Mouse (Mus musculus): Measurements from ENCODE around the gene Cryba2. TPM values are rescaled to one million over a fixed set of nuclear protein-coding genes. Genes with fewer than 3 reads are reported as not detected.
A peak's percentile ranks its signal among the peaks of the same experiment; 100 is the strongest.

The Cryba2 gene
- polyA plus RNA-seq, 1 experiment from 2014 or later, result not detected

GRCm38 (mm10) chr1:74926721-74927120, 33.8 kb upstream of the Cryba2 start:
- no peaks in the 10 kb centered on the region for H3K4me1 ChIP-seq (ENCODE audit: insufficient read depth)
- ATAC-seq (ENCODE audit: insufficient read depth) (no peak), DNase-seq (peak; percentile 61)
- no peaks in the 10 kb centered on the region for H3K9me3 ChIP-seq (ENCODE audit: low read depth, low read length)
- H3K36me3 ChIP-seq (ENCODE audit: insufficient read depth), result no peaks in the 10 kb centered on the region
- H3K27ac ChIP-seq (ENCODE audit: low read depth), result no peak overlapping the region
- no peak overlapping the region for H3K4me2 ChIP-seq
- peak; percentile 95 for TF ChIP-seq CTCF (IDR thresholded peaks at IDR 0.05; ENCODE audit: low read depth)
- H3K27me3 ChIP-seq (ENCODE audit: insufficient read depth, low read length), result peaks cover 3% of the 10 kb centered on the region; the same call in 1 of the 2 replicates
- H3K4me3 ChIP-seq (ENCODE audit: low read depth, low read length), result no peak overlapping the region
- WGBS, result 35% methylated on average over 6 of the region's 6 CpGs
- no peak overlapping the region for H3K9ac ChIP-seq

DNA sequence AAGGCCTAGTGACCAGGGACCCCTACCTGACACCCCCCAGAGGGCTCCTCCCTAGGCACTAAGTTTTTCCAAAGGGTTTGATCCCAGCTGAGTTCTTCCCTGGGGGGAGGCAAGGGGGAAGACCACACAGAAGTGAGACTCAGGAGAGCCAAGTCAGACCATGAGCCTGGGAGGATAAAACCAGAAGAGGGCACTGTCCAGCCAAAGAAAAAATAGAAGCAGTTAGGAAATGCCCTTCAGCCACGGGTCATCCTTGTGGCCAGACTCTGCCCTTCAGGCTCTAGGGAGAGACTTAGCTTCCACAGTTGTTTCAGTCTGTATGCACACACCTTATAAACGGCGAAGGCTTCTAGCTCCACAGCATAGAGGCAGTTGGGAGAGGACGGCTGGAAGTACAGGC, 31.5 kb upstream of the Cryba2 start:
- no peak overlapping the region for H3K27ac ChIP-seq (ENCODE audit: low read depth)
- 0 out of 2 replicates have a peak, but pooled peaks have one; percentile 4 for TF ChIP-seq CTCF (IDR thresholded peaks at IDR 0.05; ENCODE audit: low read depth)
- no peak for ATAC-seq (ENCODE audit: insufficient read depth)

GRCm38 (mm10) chr1:74915706-74916105, 22.8 kb upstream of the Cryba2 start:
- H3K27ac ChIP-seq (ENCODE audit: low read depth), result no peak overlapping the region
- H3K4me2 ChIP-seq, result no peak overlapping the region
- DNase-seq (no peak), ATAC-seq (ENCODE audit: insufficient read depth) (no peak)
- no peaks in the 10 kb centered on the region for H3K9me3 ChIP-seq (ENCODE audit: low read depth, low read length)
- TF ChIP-seq CTCF (IDR thresholded peaks at IDR 0.05; ENCODE audit: low read depth), result peak; percentile 48
- H3K4me3 ChIP-seq (ENCODE audit: low read depth, low read length), result no peak overlapping the region
- 26% methylated on average over 13 of the region's 13 CpGs for WGBS
- H3K4me1 ChIP-seq (ENCODE audit: insufficient read depth), result no peaks in the 10 kb centered on the region
- no peaks in the 10 kb centered on the region for H3K27me3 ChIP-seq (ENCODE audit: insufficient read depth, low read length)
- H3K9ac ChIP-seq, result no peak overlapping the region
- no peaks in the 10 kb centered on the region for H3K36me3 ChIP-seq (ENCODE audit: insufficient read depth)

More for the DNA sequence above, 31.5 kb upstream of the Cryba2 start:
- 61% methylated on average over 4 of the region's 4 CpGs for WGBS
- Histone ChIP-seq H3K27me3 (ENCODE audit: insufficient read depth, low read length) (peaks cover 3% of the 10 kb centered on the region; the same call in 1 of the 2 replicates), H3K9me3 (ENCODE audit: low read depth, low read length) (no peaks in the 10 kb centered on the region), H3K4me3 (ENCODE audit: low read depth, low read length) (no peak overlapping the region), H3K4me2 (no peak overlapping the region), H3K36me3 (ENCODE audit: insufficient read depth) (no peaks in the 10 kb centered on the region), H3K9ac (no peak overlapping the region), H3K4me1 (ENCODE audit: insufficient read depth) (no peaks in the 10 kb centered on the region)
- no peak for DNase-seq

- H3K27me3 ChIP-seq (ENCODE audit: insufficient read depth, low read length), result peaks cover 59% of the 10 kb centered on the region
These were observed 9.2 kb upstream of the Cryba2 start for GRCm38 (mm10) chr1:74902191-74902590.

DNA sequence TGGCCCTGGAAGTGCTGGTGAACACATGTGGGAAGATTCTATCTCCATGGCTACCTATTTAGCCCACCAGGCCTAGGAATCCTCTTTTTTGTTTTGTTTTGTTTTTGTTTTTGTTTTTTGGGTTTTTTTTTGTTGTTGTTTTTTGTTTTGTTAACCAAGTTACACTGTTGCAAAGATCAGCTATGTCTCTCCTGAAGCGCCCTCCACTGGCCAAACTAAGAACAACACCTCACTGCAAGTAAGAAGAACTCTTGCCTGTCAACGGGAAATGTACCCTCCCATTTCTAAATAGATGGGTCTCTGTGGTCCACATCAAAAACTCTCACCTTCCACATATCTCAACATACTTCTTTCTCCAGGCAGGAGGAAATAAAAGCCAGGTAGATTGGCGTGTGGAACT, 8.7 kb upstream of the Cryba2 start:
- no peak for ATAC-seq (ENCODE audit: insufficient read depth)
- Histone ChIP-seq H3K9ac (no peak overlapping the region), H3K27me3 (ENCODE audit: insufficient read depth, low read length) (peaks cover 64% of the 10 kb centered on the region), H3K4me3 (ENCODE audit: low read depth, low read length) (no peak overlapping the region), H3K4me2 (no peak overlapping the region), H3K9me3 (ENCODE audit: low read depth, low read length) (no peaks in the 10 kb centered on the region), H3K27ac (ENCODE audit: low read depth) (no peak overlapping the region), H3K4me1 (ENCODE audit: insufficient read depth) (0 out of 2 replicates have a peak, but pooled peaks cover 4% of the 10 kb centered on the region), H3K36me3 (ENCODE audit: insufficient read depth) (no peaks in the 10 kb centered on the region)
- peak; percentile 71 for DNase-seq
- 7% methylated on average over 3 of the region's 3 CpGs for WGBS
- TF ChIP-seq CTCF (IDR thresholded peaks at IDR 0.05; ENCODE audit: low read depth), result peak; percentile 57

More at GRCm38 (mm10) chr1:74902191-74902590, 9.2 kb upstream of the Cryba2 start:
- H3K36me3 ChIP-seq (ENCODE audit: insufficient read depth), result no peaks in the 10 kb centered on the region
- H3K4me3 ChIP-seq (ENCODE audit: low read depth, low read length), result no peak overlapping the region
- H3K9ac ChIP-seq, result no peak overlapping the region
- H3K27ac ChIP-seq (ENCODE audit: low read depth), result no peak overlapping the region
- ATAC-seq (ENCODE audit: insufficient read depth) (no peak), DNase-seq (no peak)
- TF ChIP-seq CTCF (IDR thresholded peaks at IDR 0.05; ENCODE audit: low read depth), result no peak
- 0 out of 2 replicates have a peak, but pooled peaks cover 4% of the 10 kb centered on the region for H3K4me1 ChIP-seq (ENCODE audit: insufficient read depth)
- 21% methylated on average over 6 of the region's 6 CpGs for WGBS
- H3K9me3 ChIP-seq (ENCODE audit: low read depth, low read length), result no peaks in the 10 kb centered on the region
- no peak overlapping the region for H3K4me2 ChIP-seq

DNA sequence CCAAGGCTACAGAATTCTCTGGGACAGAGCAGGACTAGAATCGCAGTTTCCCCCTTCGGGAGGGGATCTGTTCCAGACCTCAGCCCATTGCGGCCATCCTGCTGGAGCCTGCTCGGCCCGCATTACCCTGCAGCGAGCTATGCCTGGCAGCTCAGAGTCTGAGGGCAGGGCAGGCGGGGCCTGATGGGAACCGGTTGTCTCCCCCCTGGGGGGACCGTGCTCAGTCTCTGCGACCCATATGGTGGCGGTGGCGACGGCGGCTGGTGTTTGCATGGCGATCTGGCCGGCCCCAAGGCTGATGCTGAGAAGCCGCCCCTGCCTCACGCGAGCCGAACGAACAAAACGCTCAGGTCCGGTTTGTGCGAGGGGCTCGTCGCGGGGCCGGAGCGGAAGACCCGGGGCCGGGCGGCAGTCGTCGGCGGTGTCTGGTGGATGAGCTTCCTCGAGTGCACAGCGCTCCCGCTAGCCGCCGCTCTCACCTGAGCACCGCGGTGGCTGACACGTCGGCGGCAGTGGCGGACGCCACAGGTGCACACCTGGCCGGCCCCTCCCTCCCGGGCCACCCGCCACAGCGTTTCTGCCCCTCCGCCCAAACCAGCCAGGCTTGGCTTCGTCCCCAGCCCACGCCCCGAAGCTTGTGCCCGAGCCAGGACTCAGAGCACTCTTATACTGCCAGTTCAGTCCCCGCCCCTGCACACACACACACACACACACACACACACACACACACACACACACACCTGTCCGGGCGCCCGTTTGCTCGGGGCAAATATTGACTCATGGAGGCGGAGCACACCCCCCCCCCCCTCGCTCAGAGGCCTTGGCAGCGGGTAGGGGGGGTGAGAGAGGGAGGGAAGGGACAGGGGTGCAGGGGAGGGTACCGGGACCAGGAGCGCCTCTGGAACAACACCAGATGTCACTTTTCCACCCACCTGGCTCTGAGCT, 7.7 kb upstream of the Cryba2 start:
- DNase-seq, result peak; percentile 76
- peak overlapping the region; percentile 63 for H3K4me2 ChIP-seq
- peaks cover 69% of the 10 kb centered on the region for H3K27me3 ChIP-seq (ENCODE audit: insufficient read depth, low read length)
- ATAC-seq (ENCODE audit: insufficient read depth), result peak; percentile 70
- 1% methylated on average over 57 of the region's 66 CpGs for WGBS
- no peaks in the 10 kb centered on the region for H3K36me3 ChIP-seq (ENCODE audit: insufficient read depth)
- no peaks in the 10 kb centered on the region for H3K9me3 ChIP-seq (ENCODE audit: low read depth, low read length)
- H3K4me3 ChIP-seq (ENCODE audit: low read depth, low read length), result peak overlapping the region; percentile 28
- 0 out of 2 replicates have a peak, but pooled peaks cover 4% of the 10 kb centered on the region for H3K4me1 ChIP-seq (ENCODE audit: insufficient read depth)
- H3K9ac ChIP-seq, result peak overlapping the region; percentile 29; the same call in 1 of the 2 replicates
- TF ChIP-seq CTCF (IDR thresholded peaks at IDR 0.05; ENCODE audit: low read depth), result no peak
- H3K27ac ChIP-seq (ENCODE audit: low read depth), result peak overlapping the region; percentile 50; the same call in 1 of the 2 replicates
